Mouse (Mus musculus) megakaryocyte, embryonic 14.5 days (primary cell): Measurements from ENCODE around the gene Sec22c.

Source experiments
- FLI1 ChIP-seq: IDR thresholded peaks from 2 replicates; pipeline ENCODE4 v1.6.1; 2012; ENCODE audit warnings: low read length, inconsistent platforms, mixed read lengths
- GATA1 ChIP-seq: IDR thresholded peaks from 3 replicates; pipeline ENCODE4 v1.6.1; 2012; ENCODE audit warnings: mixed read lengths, low read length, inconsistent platforms, borderline replicate concordance

- peak; percentile 29; the same call in 1 of the 3 replicates for TF ChIP-seq GATA1
- TF ChIP-seq FLI1: no peak
Observed at GRCm38 (mm10) chr9:121677069-121677468, 28.2 kb downstream of the Sec22c start.
